ENCODE assay signal across 8 mouse cellular contexts in genomic region chr7:58398558-58399144, GRCm38 (mm10).
DNase-seq lines count a peak whose midpoint lies in the region; ATAC-seq and TF ChIP-seq lines count a peak whose summit lies in the region.

No protein-coding gene starts in this region.

- peak overlapping the region; percentile 77 for H3K4me2 ChIP-seq in heart, embryonic 14.5 days (ENCODE audit: low read length)
- H3K4me2 ChIP-seq in forebrain, embryonic 13.5 days = peak overlapping the region; percentile 66
- H3K4me2 ChIP-seq in liver, embryonic 14.5 days (ENCODE audit: low read depth) = peak overlapping the region; percentile 70
- H3K4me2 ChIP-seq in stomach, embryonic 16.5 days (ENCODE audit: low read depth, low read length) = peak overlapping the region; percentile 56

- no peak for TF ChIP-seq CTCF in liver, embryonic 14.5 days (IDR thresholded peaks at IDR 0.05; ENCODE audit: low read depth)

- no peak for DNase-seq in heart, adult 8-10 months (ENCODE audit: low spot score)
- DNase-seq in ES-E14 (ENCODE audit: low read depth, low spot score) = no peak
- no peak for DNase-seq in liver, embryonic 14.5 days (ENCODE audit: low read depth in 3 of 3, low spot score in 3 of 3)
- DNase-seq in spleen, adult 18-20 months = no peak
- no peak for DNase-seq in retina, postnatal 1 day

- peaks cover 0 to 10% of the 10 kb centered on the region in 2 experiments; a peak in 2 of 4 replicates for H3K4me1 ChIP-seq in heart, embryonic 14.5 days (ENCODE audit: control insufficient read depth in 2 of 2, insufficient read depth in 2 of 2, low read length in 2 of 2)
- 0 out of 4 replicates have a peak, but pooled peaks cover 0 to 3% of the 10 kb centered on the region in 2 experiments for H3K4me1 ChIP-seq in ES-E14 (ENCODE audit: control insufficient read depth in 2 of 2, insufficient read depth in 2 of 2, low read length in 2 of 2, poor library complexity in 1 of 2)
- H3K4me1 ChIP-seq in forebrain, embryonic 13.5 days = peaks cover 11% of the 10 kb centered on the region; the same call in 1 of the 2 replicates
- peaks cover 5 to 8% of the 10 kb centered on the region in 2 experiments; a peak in 2 of 4 replicates for H3K4me1 ChIP-seq in liver, embryonic 14.5 days (replicated peaks; ENCODE audit: control insufficient read depth in 2 of 2, insufficient read depth in 2 of 2, low read length in 1 of 2)
- H3K4me1 ChIP-seq in stomach, embryonic 16.5 days (ENCODE audit: control insufficient read depth, insufficient read depth, low read length) = peaks cover 6% of the 10 kb centered on the region

- H3K27me3 ChIP-seq in heart, embryonic 14.5 days (ENCODE audit: control insufficient read depth, insufficient read depth, low read length) = no peaks in the 10 kb centered on the region
- H3K27me3 ChIP-seq in forebrain, embryonic 13.5 days = no peaks in the 10 kb centered on the region
- H3K27me3 ChIP-seq in liver, embryonic 14.5 days (ENCODE audit: control insufficient read depth, insufficient read depth, low read length) = no peaks in the 10 kb centered on the region
- no peaks in the 10 kb centered on the region for H3K27me3 ChIP-seq in stomach, embryonic 16.5 days (ENCODE audit: control insufficient read depth, insufficient read depth, low read length)

- peak overlapping the region; percentile 79 for H3K9ac ChIP-seq in heart, embryonic 14.5 days (ENCODE audit: low read length)
- no peak overlapping the region for H3K9ac ChIP-seq in ES-E14 (ENCODE audit: insufficient read depth, low read depth, low read length, poor library complexity, severe bottlenecking)
- H3K9ac ChIP-seq in forebrain, embryonic 13.5 days = peak overlapping the region; percentile 76
- H3K9ac ChIP-seq in liver, embryonic 14.5 days (replicated peaks) = peak overlapping the region; percentile 53
- peak overlapping the region; percentile 60 for H3K9ac ChIP-seq in stomach, embryonic 16.5 days (ENCODE audit: low read length)

- peak overlapping the region; percentile 96 to 99 for H3K27ac ChIP-seq in heart, embryonic 14.5 days (replicated peaks in 1 of 2; ENCODE audit: control insufficient read depth in 1 of 2, insufficient read depth in 1 of 2, low read depth in 2 of 2, low read length in 2 of 2)
- H3K27ac ChIP-seq in ES-E14 (ENCODE audit: insufficient read depth, low read depth, low read length, poor library complexity, severe bottlenecking) = no peak overlapping the region
- H3K27ac ChIP-seq in forebrain, embryonic 13.5 days = peak overlapping the region; percentile 96
- no peak overlapping the region for H3K27ac ChIP-seq in liver, embryonic 14.5 days
- peak overlapping the region; percentile 83 for H3K27ac ChIP-seq in stomach, embryonic 16.5 days (ENCODE audit: low read length)

- H3K36me3 ChIP-seq in heart, embryonic 14.5 days (ENCODE audit: control insufficient read depth, insufficient read depth, low read length) = no peaks in the 10 kb centered on the region
- no peaks in the 10 kb centered on the region for H3K36me3 ChIP-seq in ES-E14 (ENCODE audit: control insufficient read depth, insufficient read depth, low read length, poor library complexity, severe bottlenecking)
- H3K36me3 ChIP-seq in forebrain, embryonic 13.5 days (ENCODE audit: poor library complexity, severe bottlenecking) = no peaks in the 10 kb centered on the region
- H3K36me3 ChIP-seq in liver, embryonic 14.5 days (replicated peaks; ENCODE audit: control insufficient read depth, insufficient read depth, low read depth) = no peaks in the 10 kb centered on the region
- no peaks in the 10 kb centered on the region for H3K36me3 ChIP-seq in stomach, embryonic 16.5 days (ENCODE audit: control insufficient read depth, insufficient read depth, low read length)

- H3K4me3 ChIP-seq in heart, embryonic 14.5 days (ENCODE audit: control insufficient read depth in 1 of 2, insufficient read depth in 1 of 2, low read depth in 1 of 2, low read length in 2 of 2) = peak overlapping the region; percentile 71 to 96
- peak overlapping the region; percentile 68 to 77 for H3K4me3 ChIP-seq in ES-E14 (ENCODE audit: insufficient read depth in 1 of 2, low read depth in 1 of 2, low read length in 2 of 2, poor library complexity in 1 of 2, severe bottlenecking in 1 of 2)
- peak overlapping the region; percentile 47 for H3K4me3 ChIP-seq in forebrain, embryonic 13.5 days
- H3K4me3 ChIP-seq in liver, embryonic 14.5 days (ENCODE audit: insufficient read depth in 1 of 2, low read depth in 2 of 2, low read length in 2 of 2) = peak overlapping the region; percentile 60 to 95
- peak overlapping the region; percentile 49 for H3K4me3 ChIP-seq in stomach, embryonic 16.5 days (replicated peaks; ENCODE audit: low read length)

- no peak for TF ChIP-seq EP300 in liver, embryonic 14.5 days (IDR thresholded peaks at IDR 0.05; ENCODE audit: low read depth)

- in situ Hi-C loops in ES-E14 (cut with MboI; ENCODE audit: low sequenced_read_pairs in 2 of 2, unreplicated experiment in 2 of 2) = loop anchor here in 1 of 2 experiments (10.0 kb wide), 1 partner anchor 56 kb away; no protein-coding TSS in a partner anchor

- ATAC-seq in heart, embryonic 14.5 days (ENCODE audit: insufficient number of reproducible peaks, insufficient read depth, low FRiP score, low read depth) = no peak
- ATAC-seq in forebrain, embryonic 13.5 days = peak; percentile 37
- ATAC-seq in liver, embryonic 14.5 days (ENCODE audit: insufficient read depth) = peak; percentile 67
- ATAC-seq in stomach, embryonic 16.5 days (ENCODE audit: insufficient read depth, low FRiP score) = no peak

- 1% methylated on average over 9 of the region's 9 CpGs for WGBS in heart, embryonic 14.5 days
- 0% methylated on average over 9 of the region's 9 CpGs for WGBS in forebrain, embryonic 13.5 days
- WGBS in liver, embryonic 14.5 days (ENCODE audit: insufficient replicate concordance) = 5% methylated on average over 9 of the region's 9 CpGs
- 1% methylated on average over 9 of the region's 9 CpGs for WGBS in stomach, embryonic 16.5 days

- H3K9me3 ChIP-seq in heart, embryonic 14.5 days (ENCODE audit: control insufficient read depth, low read length) = no peaks in the 10 kb centered on the region
- no peaks in the 10 kb centered on the region for H3K9me3 ChIP-seq in ES-E14 (ENCODE audit: control insufficient read depth, insufficient read depth, low read depth, low read length)
- no peaks in the 10 kb centered on the region for H3K9me3 ChIP-seq in forebrain, embryonic 13.5 days (replicated peaks)
- H3K9me3 ChIP-seq in liver, embryonic 14.5 days (ENCODE audit: control insufficient read depth, low read length) = no peaks in the 10 kb centered on the region
- no peaks in the 10 kb centered on the region for H3K9me3 ChIP-seq in stomach, embryonic 16.5 days (replicated peaks; ENCODE audit: control insufficient read depth, low read length)

TF ChIP-seq in ES-E14, 5 proteins besides CTCF, POLR2A, EP300 and RAD21:
- TF ChIP-seq CHD2 (IDR thresholded peaks at IDR 0.05; ENCODE audit: low read depth, low read length) = no peak

Comparison
In these comparisons a context has a peak if more than half of its experiments do, and no peak if none do; other contexts are left out.
1. ATAC-seq: peak in forebrain, embryonic 13.5 days (single experiment) and liver, embryonic 14.5 days (single experiment); none in heart, embryonic 14.5 days (single experiment) and stomach, embryonic 16.5 days (single experiment).
2. H3K27ac ChIP-seq: peak in heart, embryonic 14.5 days (2 of 2), forebrain, embryonic 13.5 days (single experiment) and stomach, embryonic 16.5 days (single experiment); none in ES-E14 (single experiment) and liver, embryonic 14.5 days (single experiment).
3. Peak in every context shown above with its lines, with median percentiles within 50 percentile points of each other: H3K4me2 ChIP-seq and H3K4me3 ChIP-seq.